Mouse (Mus musculus) lung, adult 2 months (tissue): ENCODE measurements around the gene Capn15.

ENCODE experiments used
- CTCF ChIP-seq: fragments of 200-500 bp; IDR thresholded peaks from 2 replicates; pipeline ENCODE4 v1.5.1; 2011; ENCODE audit warnings: mild to moderate bottlenecking, low read length, control low read depth; ENCODE audit not compliant: insufficient read depth
- POLR2A ChIP-seq: fragments of 200-500 bp; IDR thresholded peaks from 2 replicates; pipeline ENCODE4 v1.6.1; 2011; ENCODE audit warnings: low read depth, mild to moderate bottlenecking, control low read depth, low read length, borderline replicate concordance; ENCODE audit errors: extremely low read depth

- TF ChIP-seq CTCF (no peak), POLR2A (no peak)
Measured at GRCm38 (mm10) chr17:25956201-25956600, 29.4 kb downstream of the Capn15 start.
